Mouse (Mus musculus) bone marrow macrophage, adult 2 months (primary cell): ENCODE results near the gene Ern1. TPM values are rescaled to one million over a fixed set of nuclear protein-coding genes. Genes with fewer than 3 reads are reported as not detected.

Experiments
- H3K27ac ChIP-seq: 2 replicates; pipeline ENCODE4 v1.5.1; 2012; ENCODE audit warnings: low read depth, low read length; ENCODE audit not compliant: insufficient read depth
- H3K4me1 ChIP-seq: 2 replicates; pipeline ENCODE4 v1.6.1; 2012; ENCODE audit warnings: low read length; ENCODE audit not compliant: control insufficient read depth, insufficient read depth
- H3K4me3 ChIP-seq: 2 replicates; pipeline ENCODE4 v1.5.1; 2012; ENCODE audit warnings: mild to moderate bottlenecking, low read length, moderate library complexity; ENCODE audit not compliant: insufficient read depth
- CTCF ChIP-seq: IDR thresholded peaks from 2 replicates; pipeline ENCODE4 v1.5.1; 2012; ENCODE audit warnings: low read depth, mild to moderate bottlenecking, low read length, moderate library complexity
- POLR2A ChIP-seq: IDR thresholded peaks from 2 replicates; pipeline ENCODE4 v1.6.1; 2012; ENCODE audit warnings: mild to moderate bottlenecking, low read depth, low read length, borderline replicate concordance
- polyA plus RNA-seq: library from polyadenylated mRNA; stranded (reverse); fragments of >200 nt; gene quantifications from 2 replicates; pipeline ENCODE4 v1.2.4, GENCODE M21; 2012; ENCODE audit not compliant: missing spikeins, insufficient read depth, insufficient read length

Gene Ern1
- polyA plus RNA-seq, 1 experiment = 27.8 TPM

- Histone ChIP-seq H3K4me1 (peaks cover 16% of the 10 kb centered on the region), H3K27ac (no peak overlapping the region), H3K4me3 (no peak overlapping the region)
- no peak for TF ChIP-seq POLR2A
- TF ChIP-seq CTCF = no peak
Observed at GRCm38 (mm10) chr11:106393331-106393616, 94.4 kb downstream of the Ern1 start.

- Histone ChIP-seq H3K27ac (no peak overlapping the region), H3K4me1 (peaks cover 20% of the 10 kb centered on the region), H3K4me3 (no peak overlapping the region)
- TF ChIP-seq POLR2A (no peak), CTCF (no peak)
Observed at GRCm38 (mm10) chr11:106392597-106393330, 94.9 kb downstream of the Ern1 start.

GRCm38 (mm10) chr11:106391546-106392188, 96.0 kb downstream of the Ern1 start:
- Histone ChIP-seq H3K27ac (no peak overlapping the region), H3K4me3 (no peak overlapping the region), H3K4me1 (peaks cover 29% of the 10 kb centered on the region)
- TF ChIP-seq POLR2A (no peak), CTCF (peak; percentile 70)

GRCm38 (mm10) chr11:106390757-106391156, 96.9 kb downstream of the Ern1 start:
- no peak overlapping the region for H3K4me3 ChIP-seq
- H3K27ac ChIP-seq = no peak overlapping the region
- H3K4me1 ChIP-seq = peaks cover 30% of the 10 kb centered on the region
- no peak for TF ChIP-seq POLR2A

- no peak overlapping the region for H3K27ac ChIP-seq
- H3K4me1 ChIP-seq = peaks cover 30% of the 10 kb centered on the region
- no peak overlapping the region for H3K4me3 ChIP-seq
- TF ChIP-seq POLR2A (no peak), CTCF (no peak)
Observed at GRCm38 (mm10) chr11:106389611-106390010, 98.0 kb downstream of the Ern1 start.

GRCm38 (mm10) chr11:106387791-106388216, 99.8 kb downstream of the Ern1 start, which contains the start of gene Icam2:
TSS of gene Icam2 (minus strand) at chr11:106388075.
- peak within 1 kb of the TSS; percentile 83 for H3K27ac ChIP-seq
- peak within 1 kb of the TSS; percentile 43 for H3K4me3 ChIP-seq
- peaks cover 37% of the 10 kb centered on the region for H3K4me1 ChIP-seq
- TF ChIP-seq POLR2A (no peak), CTCF (no peak)

GRCm38 (mm10) chr11:106387020-106387419, 100.6 kb downstream of the Ern1 start:
- Histone ChIP-seq H3K27ac (no peak overlapping the region), H3K4me1 (peaks cover 45% of the 10 kb centered on the region), H3K4me3 (peak overlapping the region; percentile 43; the same call in 1 of the 2 replicates)
- TF ChIP-seq CTCF (no peak), POLR2A (no peak)

- Histone ChIP-seq H3K4me1 (peaks cover 45% of the 10 kb centered on the region), H3K4me3 (no peak overlapping the region), H3K27ac (no peak overlapping the region)
- TF ChIP-seq CTCF = no peak
Observed at GRCm38 (mm10) chr11:106386409-106386808, 101.2 kb downstream of the Ern1 start.

GRCm38 (mm10) chr11:106383051-106383790, 104.4 kb downstream of the Ern1 start:
- no peak for TF ChIP-seq POLR2A
- no peak for TF ChIP-seq CTCF
- Histone ChIP-seq H3K27ac (no peak overlapping the region), H3K4me3 (no peak overlapping the region), H3K4me1 (peaks cover 28% of the 10 kb centered on the region)

- Histone ChIP-seq H3K4me3 (no peak overlapping the region), H3K27ac (no peak overlapping the region), H3K4me1 (peaks cover 22% of the 10 kb centered on the region)
- TF ChIP-seq POLR2A = no peak
- no peak for TF ChIP-seq CTCF
Observed at GRCm38 (mm10) chr11:106382424-106382823, 105.2 kb downstream of the Ern1 start.
